Mouse (Mus musculus): ENCODE measurements around the gene Fsd1.
"Not testable (repeated sequence)": the region's sequence is repeated elsewhere in the genome, so short reads cannot be mapped to it uniquely, and the experiment has no call there.

Fsd1 gene

GRCm38 (mm10) chr17:55986030-55986961, at the start of gene Fsd1:
Gene Fsd1 (plus strand): TSS chr17:55986509.
- DNase-seq (ENCODE audit: low read depth, low spot score): peak; percentile 22

- not testable (repeated sequence) for DNase-seq (ENCODE audit: low read depth, low spot score)
These were observed 41.9 kb upstream of the Fsd1 start for GRCm38 (mm10) chr17:55944387-55944865.

GRCm38 (mm10) chr17:55944866-55945682, 41.2 kb upstream of the Fsd1 start:
- DNase-seq (ENCODE audit: low read depth, low spot score): peak; percentile 83

GRCm38 (mm10) chr17:55945696-55946095, 40.6 kb upstream of the Fsd1 start:
- DNase-seq (ENCODE audit: low read depth, low spot score): no peak

- DNase-seq (ENCODE audit: low read depth, low spot score): no peak
These were observed 37.7 kb upstream of the Fsd1 start for GRCm38 (mm10) chr17:55948647-55949046.

- DNase-seq (ENCODE audit: low read depth, low spot score): no peak
These were observed 36.9 kb upstream of the Fsd1 start, which contains the start of gene Zfp119b for GRCm38 (mm10) chr17:55949400-55949799. Gene Zfp119b (minus strand): TSS chr17:55949500.

GRCm38 (mm10) chr17:55950601-55951000, 35.7 kb upstream of the Fsd1 start:
- DNase-seq (ENCODE audit: low read depth, low spot score): no peak

GRCm38 (mm10) chr17:55952041-55952440, 34.3 kb upstream of the Fsd1 start:
- no peak for DNase-seq (ENCODE audit: low read depth, low spot score)

- peak; percentile 37 for DNase-seq (ENCODE audit: low read depth, low spot score)
These were observed 33.8 kb upstream of the Fsd1 start, which contains the start of gene Ebi3 for GRCm38 (mm10) chr17:55952447-55953027. Gene Ebi3 (plus strand): TSS chr17:55952640.

- DNase-seq (ENCODE audit: low read depth, low spot score): no peak
These were observed 32.6 kb upstream of the Fsd1 start for GRCm38 (mm10) chr17:55953751-55954150.

GRCm38 (mm10) chr17:55954229-55954628, 32.1 kb upstream of the Fsd1 start:
- DNase-seq (ENCODE audit: low read depth, low spot score): no peak

- peak; percentile 67 for DNase-seq (ENCODE audit: low read depth, low spot score)
These were observed 30.2 kb upstream of the Fsd1 start for GRCm38 (mm10) chr17:55956129-55956528.

- DNase-seq (ENCODE audit: low read depth, low spot score): no peak
These were observed 29.7 kb upstream of the Fsd1 start for GRCm38 (mm10) chr17:55956591-55956990.

- DNase-seq (ENCODE audit: low read depth, low spot score): peak; percentile 86
These were observed 29.1 kb upstream of the Fsd1 start for GRCm38 (mm10) chr17:55957168-55957567.

- DNase-seq (ENCODE audit: low read depth, low spot score): no peak
These were observed 28.4 kb upstream of the Fsd1 start for GRCm38 (mm10) chr17:55957726-55958583.

- no peak for DNase-seq (ENCODE audit: low read depth, low spot score)
These were observed 27.8 kb upstream of the Fsd1 start for GRCm38 (mm10) chr17:55958584-55958886.

- peak; percentile 95 for DNase-seq (ENCODE audit: low read depth, low spot score)
These were observed 27.2 kb upstream of the Fsd1 start, which contains the start of gene Yju2 for GRCm38 (mm10) chr17:55958918-55959728. Gene Yju2 (plus strand): TSS chr17:55959099.

GRCm38 (mm10) chr17:55959946-55960740, 26.2 kb upstream of the Fsd1 start:
- DNase-seq (ENCODE audit: low read depth, low spot score): no peak

- DNase-seq (ENCODE audit: low read depth, low spot score): no peak
These were observed 25.5 kb upstream of the Fsd1 start for GRCm38 (mm10) chr17:55960791-55961190.

All from CD4-positive, CD25-positive, alpha-beta regulatory T cell, adult 2 months (primary cell).